Mouse (Mus musculus) right cerebral cortex, postnatal 4 days (tissue): ENCODE results near the gene Gm21083.
A peak's percentile ranks its signal among the peaks of the same experiment; 100 is the strongest.
"Not testable (repeated sequence)": the region's sequence is repeated elsewhere in the genome, so short reads cannot be mapped to it uniquely, and the experiment has no call there.

Experiments used
- DNase-seq: peaks from one replicate; pipeline ENCODE4 v3.0.0-alpha.2; 2022

Gm21083 gene

DNA sequence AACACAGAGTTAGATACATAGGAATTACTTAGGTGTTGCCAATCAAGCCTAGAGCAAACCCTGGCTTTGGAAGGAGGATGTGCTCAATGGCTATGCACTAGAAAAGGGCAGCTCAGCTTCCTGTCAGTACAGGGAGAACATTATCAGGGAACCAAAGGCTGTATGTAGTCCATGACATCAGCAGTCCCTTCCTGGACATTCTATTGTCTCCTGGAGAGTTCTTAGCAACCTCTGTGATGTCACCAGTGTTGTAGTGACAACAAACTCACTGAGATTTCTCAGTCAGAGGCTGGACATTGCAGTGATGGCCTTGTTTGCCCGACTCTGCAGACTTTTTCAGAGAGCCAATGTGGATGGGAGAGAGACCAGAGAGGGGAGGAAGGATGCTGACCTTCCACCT lies at the start of gene Gm21083:
Gene Gm21083 (plus strand): TSS at position 301 of the 400 bp plus-strand sequence.
- not testable (repeated sequence) for DNase-seq

DNA sequence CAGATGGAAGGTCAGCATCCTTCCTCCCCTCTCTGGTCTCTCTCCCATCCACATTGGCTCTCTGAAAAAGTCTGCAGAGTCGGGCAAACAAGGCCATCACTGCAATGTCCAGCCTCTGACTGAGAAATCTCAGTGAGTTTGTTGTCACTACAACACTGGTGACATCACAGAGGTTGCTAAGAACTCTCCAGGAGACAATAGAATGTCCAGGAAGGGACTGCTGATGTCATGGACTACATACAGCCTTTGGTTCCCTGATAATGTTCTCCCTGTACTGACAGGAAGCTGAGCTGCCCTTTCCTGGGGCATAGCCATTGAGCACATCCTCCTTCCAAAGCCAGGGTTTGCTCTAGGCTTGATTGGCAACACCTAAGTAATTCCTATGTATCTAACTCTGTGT lies 48.0 kb upstream of the Gm21083 start, which contains the start of gene Gm21190:
Gene Gm21190 (minus strand): TSS at position 101 of the 400 bp plus-strand sequence.
- not testable (repeated sequence) for DNase-seq

DNA sequence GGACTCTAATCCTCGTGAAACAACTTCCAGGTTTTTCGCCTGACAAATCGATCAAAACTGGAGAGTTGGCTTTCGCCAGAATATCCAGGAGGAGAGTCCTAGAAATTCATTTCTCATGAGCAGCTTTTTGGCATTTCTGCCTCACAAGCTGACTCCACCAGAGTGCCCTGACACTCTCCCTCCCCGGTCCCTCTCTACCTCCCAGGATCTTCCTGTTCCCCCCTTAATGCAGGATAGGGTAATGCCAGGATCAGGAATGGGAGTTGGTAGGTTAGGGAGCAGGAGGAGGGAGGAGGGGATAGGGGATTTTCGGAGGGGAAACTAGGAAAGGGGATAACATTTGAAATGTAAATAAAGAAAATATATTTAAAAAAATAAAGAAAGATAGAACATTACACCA lies 28.5 kb upstream of the Gm21083 start:
- DNase-seq: not testable (repeated sequence)

DNA sequence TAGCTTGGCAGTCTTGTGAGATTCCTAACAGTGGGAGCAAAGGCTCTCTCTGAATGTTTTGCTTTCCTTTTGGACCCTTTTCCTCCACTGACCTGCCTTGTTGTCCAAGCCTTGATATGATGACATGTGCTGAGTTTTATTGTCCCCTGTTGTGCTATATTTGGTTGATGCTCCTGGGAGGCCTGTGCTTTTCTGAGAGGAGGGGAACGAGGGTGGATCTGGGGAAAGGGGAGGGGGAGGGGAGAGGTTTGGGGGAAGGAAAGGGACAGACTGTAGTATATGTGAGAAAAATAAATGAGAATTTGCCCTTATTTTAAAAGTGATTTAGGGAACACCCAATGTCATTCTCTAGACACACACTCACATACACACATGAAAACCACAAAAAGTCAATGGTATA lies 28.0 kb upstream of the Gm21083 start:
- DNase-seq: not testable (repeated sequence)

DNA sequence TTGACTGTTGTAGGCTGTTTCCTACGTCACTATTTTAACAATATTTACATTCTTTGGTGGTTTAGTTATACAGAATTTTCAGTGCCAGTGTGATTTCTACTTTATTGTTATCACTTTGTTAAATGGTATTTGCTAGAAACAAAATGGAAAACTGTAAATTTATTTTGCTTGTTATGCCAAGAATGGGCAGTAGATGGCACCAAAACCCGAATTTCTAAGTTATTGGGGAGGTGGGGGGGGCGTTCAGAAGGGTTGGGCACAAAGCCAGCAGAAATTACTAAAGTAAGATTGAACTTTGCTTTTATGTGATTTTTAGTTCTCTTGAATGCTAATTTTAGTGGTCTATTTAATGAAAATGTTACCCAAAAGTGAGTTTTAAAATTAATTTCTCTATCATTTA lies 27.5 kb upstream of the Gm21083 start:
- DNase-seq: peak; percentile 3

DNA sequence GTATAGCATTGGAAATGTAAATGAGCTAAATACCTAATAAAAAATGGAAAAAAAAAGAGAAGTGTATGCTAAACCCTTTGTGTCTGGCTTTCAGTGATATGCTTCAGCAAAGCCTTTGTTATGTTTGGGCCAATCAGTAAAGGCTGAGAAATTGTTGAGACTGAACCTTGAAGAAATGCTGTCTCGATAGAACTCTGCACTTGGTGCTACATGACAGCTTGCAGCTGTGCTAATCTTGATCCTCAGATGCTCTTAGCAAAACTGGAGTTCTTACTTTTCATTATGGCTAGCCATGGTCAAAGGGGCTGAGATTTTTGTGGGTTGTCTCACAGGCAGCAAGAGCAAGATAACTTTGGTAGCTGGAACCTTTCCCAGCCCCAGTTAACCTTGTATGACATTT lies 18.5 kb upstream of the Gm21083 start:
- DNase-seq: not testable (repeated sequence)

DNA sequence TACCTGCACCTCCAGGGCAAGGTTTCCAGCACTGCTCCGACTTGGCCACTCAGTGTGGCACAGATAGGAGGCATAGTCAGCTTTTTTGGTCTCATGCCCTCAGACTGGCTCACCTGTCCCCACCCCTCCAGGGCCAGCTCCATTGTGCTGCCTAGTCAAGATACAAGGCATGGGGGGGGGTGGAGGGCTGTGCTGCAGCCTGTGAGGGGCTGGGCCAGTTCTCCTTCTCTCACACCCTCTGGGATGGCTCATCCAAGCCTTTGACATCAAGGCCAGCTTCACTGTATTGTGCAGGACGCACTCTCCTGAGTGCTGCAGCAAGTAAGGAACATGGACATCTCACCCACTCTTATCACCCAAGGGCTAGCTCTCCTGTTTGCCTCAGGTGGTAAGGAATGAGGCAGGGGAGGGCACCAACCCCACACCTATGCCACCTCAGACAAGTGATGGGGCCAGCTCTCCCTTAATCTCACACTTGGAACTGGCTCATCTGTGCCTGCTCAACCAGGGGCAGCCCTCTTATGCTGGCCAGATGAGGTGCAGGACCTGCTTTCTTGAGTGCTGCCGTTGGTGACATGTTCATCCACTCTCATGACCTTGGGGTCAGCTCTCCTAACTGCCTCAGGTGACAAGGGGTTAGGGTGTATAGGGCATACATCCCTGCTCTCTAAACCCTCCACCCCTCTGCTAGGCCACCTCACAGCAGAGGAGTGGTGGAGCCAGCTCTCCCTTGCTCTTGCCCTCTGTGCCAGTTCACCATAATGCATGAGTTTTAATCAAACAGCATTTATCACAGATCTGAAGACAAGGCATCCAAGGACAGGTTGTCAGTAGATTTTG lies 15.5 kb upstream of the Gm21083 start:
- DNase-seq: not testable (repeated sequence)

DNA sequence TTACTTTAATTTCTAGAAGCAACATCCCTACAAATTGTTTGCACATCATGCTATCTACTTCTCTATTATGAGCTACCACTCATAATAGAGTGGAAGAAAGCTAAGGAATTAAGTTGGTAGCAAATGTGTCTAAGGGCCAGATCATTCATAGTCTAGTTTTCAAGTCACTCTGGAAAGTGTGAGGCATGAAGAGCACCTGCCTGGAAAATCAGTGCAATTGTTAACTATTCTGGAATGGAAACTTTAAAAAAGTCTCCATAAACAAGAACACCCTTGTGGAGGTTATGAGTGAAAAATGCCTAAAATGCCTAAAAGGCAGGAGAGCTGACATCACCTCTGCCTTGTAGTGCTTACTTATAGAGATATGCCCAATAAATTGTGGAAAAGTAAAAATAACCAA lies 3.4 kb upstream of the Gm21083 start:
- not testable (repeated sequence) for DNase-seq

DNA sequence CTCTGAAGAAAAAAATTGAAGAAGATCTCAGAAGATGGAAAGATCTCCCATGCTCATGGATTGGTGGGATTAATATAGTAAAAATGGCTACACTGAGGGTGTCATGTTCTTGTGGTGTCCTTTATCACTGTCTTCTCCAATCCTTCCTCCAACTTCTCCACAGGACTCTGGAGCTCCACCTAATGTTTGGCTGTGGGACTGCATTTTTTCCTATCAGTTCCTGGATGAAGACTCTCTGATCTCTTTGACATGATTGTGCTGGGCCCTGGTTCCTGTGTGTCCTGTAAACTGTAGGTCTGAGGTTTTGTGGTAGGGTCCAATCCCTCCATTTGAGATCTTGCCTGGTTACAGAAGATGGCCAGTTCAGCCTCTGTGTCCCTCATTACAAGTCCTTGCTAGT lies 9.2 kb downstream of the Gm21083 start:
- not testable (repeated sequence) for DNase-seq

DNA sequence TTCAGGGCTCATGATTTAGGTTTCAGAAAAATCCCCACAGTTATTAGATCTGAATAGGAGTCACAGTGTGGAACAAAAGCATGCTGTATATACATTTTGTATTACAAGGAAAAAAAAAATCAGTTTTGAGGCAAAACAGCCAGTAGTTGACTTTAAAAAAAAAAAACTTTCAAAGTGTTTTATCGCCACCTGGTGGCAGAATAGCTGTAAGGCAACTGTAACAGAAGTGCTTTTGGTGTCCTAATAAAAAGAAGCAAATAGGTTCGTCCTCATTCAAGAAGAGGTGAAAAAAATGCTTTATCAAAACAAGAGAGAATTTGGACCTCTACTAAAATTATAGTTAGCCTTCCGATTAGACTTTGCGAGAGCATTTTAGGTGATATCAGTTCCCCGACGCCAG lies 11.2 kb downstream of the Gm21083 start:
- not testable (repeated sequence) for DNase-seq

DNA sequence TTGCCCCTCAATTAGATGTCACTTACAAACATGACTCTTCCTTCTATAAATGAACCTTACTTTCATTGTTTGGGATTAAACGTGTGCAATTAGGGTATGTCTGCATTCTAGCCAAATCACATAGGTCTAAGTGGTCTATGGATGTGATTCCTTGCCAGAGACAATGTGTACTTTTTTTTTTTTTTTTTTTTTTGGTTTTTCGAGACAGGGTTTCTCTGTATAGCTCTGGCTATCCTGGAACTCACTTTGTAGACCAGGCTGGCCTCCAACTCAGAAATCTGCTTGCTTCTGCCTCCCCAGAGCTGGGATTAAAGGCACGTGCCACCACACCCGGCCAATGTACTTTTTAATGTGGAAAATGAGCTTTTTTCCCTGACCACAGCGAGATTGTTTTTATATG lies 13.5 kb downstream of the Gm21083 start:
- not testable (repeated sequence) for DNase-seq

DNA sequence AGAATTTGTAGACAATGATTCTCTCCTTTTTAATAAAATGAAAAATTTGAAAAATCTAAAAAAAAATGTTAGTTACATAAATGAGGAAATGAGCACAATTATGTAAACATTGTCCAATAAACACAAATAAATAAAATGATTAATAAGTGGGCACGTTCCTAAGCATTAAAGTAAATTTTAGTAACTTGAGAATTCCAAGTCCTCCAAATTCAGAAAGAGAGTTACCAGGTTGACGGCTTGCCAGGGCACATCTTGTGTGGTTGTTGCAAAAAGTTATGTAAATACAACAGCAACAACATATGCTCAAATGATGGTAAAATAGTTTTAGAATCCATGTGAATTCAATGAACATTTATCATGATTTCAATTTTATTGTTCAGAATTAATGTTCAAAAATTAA lies 14.4 kb downstream of the Gm21083 start:
- DNase-seq: not testable (repeated sequence)

DNA sequence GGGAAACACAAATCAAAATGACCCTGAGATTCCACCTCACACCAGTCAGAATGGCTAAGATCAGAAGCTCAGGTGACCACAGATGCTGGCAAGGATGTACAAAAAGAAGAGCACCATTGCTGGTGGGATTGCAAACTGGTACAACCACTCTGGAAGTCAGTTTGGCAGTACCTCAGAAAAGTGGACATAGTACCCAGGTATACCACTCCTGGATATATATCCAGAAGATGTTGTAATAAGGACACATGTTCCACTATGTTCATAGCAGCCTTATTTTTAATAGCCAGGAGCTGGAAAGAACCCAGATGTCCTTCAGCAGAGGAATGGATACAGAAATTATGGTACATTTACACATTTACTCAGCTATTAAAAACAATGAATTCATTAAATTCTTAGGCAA lies 21.7 kb downstream of the Gm21083 start:
- DNase-seq: not testable (repeated sequence)

DNA sequence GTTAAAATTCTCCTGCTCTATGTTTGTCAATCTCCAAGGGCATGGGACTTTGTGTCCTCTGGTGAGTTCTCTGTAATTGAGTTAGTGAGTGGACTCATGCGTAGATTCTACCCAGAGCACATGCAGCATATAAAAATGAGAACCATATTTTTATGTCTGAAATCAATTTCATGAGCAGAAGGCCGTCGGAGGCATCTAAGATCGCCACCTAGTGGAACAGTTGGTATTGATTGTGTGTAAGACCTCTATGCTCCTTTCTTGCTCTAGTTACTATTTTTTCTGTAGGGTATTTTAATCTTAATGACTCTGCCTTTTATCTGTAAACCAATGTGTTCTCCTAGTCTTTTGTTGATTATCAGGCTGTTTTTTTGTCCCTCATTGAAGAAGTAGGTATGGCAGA lies 23.2 kb downstream of the Gm21083 start:
- DNase-seq: not testable (repeated sequence)

DNA sequence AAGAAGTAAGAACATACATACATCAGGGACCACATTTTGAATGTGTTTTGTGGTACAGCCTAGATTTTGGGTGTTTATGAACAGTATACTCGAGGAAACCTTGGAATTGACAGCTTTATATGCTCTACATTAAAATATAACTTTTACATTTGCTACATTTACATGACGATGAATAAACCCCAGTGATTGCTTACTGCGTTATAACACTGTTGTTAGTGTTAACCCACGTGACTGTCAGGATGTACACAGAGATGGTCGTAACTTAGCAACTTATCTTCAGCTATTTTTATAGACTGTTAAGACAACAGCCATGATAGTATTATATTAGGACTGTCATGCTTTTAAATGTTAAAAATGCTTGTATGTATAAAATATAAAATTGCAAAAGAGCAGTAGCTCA lies 24.3 kb downstream of the Gm21083 start:
- DNase-seq: not testable (repeated sequence)

DNA sequence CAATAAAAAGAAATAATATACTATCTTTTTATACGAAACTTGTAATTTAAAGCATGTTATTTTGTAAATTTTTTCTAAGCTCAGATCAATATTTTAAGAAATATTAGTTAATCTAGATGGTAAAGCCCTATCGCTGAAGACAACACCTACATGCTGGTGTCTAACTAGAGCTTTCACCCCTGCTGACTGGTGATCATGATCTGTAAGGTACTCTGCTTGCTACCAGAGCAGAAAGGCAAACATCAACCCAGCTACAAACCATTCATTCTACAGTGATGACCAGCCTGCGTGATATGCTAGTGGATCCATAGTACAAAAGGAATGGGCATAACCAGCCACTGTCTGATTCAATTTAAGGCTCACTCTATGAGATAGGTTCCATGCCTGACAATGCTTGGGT lies 24.8 kb downstream of the Gm21083 start:
- not testable (repeated sequence) for DNase-seq

DNA sequence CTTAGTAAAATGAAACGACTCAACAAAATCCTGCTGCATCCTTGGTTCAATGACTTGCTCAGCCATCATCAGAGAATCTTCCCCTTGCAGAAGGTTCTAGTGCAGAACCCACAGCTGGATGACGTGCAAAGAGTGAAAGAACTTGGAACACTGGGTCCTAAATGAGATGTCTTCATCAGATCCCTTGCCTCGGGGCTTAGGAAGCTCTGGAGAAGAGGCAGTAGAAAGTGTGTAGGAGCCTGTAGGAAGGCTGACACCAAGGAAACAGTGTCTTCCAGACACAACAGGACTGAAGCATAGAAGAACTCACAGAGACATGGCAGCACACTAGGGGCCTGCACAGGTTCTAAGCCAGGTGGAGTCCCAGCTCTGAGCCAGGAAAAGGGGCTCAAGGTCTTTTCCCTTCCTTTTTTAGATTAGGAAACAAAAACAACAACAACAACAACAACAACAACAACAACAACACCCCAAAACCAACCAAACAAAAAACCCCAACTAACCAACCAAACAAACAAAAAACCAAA lies 25.4 kb downstream of the Gm21083 start:
- DNase-seq: not testable (repeated sequence)

DNA sequence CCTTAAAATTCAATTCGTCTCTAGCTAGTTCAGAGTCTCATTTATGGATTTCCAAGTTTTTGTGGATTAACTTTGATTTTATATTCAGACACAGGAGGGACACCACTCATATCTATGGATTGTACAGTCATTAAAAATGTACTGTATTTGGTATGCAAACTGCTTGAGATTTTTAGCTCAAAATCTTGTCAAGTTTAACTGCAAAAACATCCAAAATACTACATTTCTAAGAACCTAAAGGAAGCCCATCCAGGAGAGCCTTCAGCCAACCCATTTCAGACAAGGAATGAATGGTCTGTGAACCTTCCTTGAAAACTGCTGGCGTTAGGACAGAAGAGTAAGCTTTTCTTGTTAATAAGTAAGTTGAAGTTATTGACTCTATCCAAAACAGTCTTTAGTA lies 25.9 kb downstream of the Gm21083 start:
- not testable (repeated sequence) for DNase-seq

DNA sequence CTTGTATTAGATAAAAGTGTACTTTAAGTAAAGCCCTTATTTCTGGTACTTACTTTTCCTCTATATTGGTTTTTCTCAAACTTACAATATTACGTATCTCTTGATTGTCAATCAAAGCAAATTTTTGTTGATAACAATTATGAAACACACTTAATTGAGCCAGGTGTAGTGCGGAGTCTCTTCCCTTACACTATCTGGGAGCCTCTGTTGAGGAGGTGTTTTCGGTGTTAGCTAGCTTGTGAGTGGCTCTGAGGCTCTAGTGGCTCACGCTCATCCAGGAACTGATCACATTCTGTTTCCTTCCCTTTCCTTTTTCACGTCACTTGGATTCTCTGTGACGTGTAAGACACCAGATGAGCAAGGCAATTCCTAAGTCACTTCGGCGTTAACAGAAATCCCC lies 26.5 kb downstream of the Gm21083 start:
- DNase-seq: not testable (repeated sequence)

DNA sequence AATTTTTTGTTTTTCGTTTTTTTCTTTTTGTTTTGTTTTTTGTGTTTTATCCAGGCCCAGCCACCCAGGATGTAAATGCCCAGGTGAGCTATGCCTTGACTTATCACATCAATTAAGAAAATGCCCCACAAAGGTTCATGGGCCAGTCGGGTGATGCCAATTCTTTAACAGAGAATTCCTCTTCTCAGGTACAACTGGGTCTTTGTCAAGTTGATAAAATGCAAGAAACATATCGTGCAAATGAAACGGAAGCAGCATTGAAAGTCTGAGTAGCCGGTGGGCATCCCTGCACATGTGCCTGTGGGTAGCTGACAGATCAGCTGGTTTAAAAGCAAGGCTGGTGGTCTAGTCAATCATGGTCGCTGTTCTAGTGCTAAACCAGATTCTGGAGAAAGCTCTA lies 29.5 kb downstream of the Gm21083 start:
- not testable (repeated sequence) for DNase-seq

DNA sequence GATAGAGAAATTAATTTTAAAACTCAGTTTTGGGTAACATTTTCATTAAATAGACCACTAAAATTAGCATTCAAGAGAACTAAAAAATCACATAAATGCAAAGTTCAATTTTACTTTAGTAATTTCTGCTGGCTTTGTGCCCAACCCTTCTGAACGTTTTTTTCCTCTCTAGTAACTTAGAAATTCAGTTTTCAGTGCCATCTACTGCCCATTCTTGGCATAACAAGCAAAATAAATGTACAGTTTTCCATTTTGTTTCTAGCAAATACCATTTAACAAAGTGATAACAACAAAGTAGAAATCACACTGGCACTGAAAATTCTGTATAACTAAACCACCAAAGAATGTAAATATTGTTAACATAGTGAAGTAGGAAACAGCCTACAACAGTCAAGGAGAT lies 33.6 kb downstream of the Gm21083 start:
- DNase-seq: not testable (repeated sequence)

DNA sequence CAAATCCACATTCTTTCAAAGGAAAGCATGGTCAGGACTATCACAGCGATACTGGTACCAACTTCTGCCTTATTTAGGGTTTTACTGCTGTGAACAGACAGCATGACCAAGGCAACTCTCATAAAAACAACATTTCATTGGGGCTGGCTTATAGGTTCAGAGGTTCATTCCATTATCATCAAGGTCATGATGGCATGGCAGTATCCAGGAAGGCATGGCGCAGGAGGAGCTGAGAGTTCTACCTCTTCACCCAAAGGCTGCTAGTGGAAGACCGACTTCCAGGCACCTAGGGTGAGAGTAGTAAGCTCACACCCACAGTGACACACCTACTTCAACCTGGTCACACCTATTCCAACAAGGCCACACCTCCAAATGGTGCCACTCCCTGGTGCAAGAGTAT lies 39.1 kb downstream of the Gm21083 start:
- not testable (repeated sequence) for DNase-seq

DNA sequence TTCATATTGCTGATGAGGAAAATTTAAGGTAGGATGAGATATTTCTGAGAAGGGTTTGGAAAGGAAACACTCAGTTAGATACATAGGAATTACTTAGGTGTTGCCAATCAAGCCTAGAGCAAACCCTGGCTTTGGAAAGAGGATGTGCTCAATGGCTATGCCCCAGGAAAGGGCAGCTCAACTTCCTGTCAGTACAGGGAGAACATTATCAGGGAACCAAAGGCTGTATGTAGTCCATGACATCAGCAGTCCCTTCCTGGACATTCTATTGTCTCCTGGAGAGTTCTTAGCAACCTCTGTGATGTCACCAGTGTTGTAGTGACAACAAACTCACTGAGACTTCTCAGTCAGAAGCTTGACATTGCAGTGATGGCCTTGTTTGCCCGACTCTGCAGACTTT lies 41.6 kb downstream of the Gm21083 start, which contains the start of gene Speer4d:
Gene Speer4d (plus strand): TSS at position 301 of the 400 bp plus-strand sequence.
- DNase-seq: not testable (repeated sequence)

DNA sequence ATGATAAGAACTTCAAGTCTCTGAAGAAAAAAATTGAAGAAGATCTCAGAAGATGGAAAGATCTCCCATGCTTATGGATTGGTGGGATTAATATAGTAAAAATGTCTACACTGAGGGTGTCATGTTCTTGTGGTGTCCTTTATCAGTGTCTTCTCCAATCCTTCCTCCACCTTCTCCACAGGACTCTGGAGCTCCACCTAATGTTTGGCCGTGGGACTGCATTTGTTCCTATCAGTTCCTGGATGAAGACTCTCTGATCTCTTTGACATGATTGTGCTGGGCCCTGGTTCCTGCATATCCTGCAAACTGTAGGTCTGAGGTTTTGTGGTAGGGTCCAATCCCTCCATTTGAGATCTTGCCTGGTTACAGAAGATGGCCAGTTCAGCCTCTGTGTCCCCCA lies 51.0 kb downstream of the Gm21083 start:
- DNase-seq: not testable (repeated sequence)
